Mouse (Mus musculus) limb, embryonic 14.5 days (tissue): ENCODE data around the gene Guk1. TPM values are rescaled to one million over a fixed set of nuclear protein-coding genes. Genes with fewer than 3 reads are reported as not detected.

Experiments used
- ATAC-seq: fragments of 200-750 bp; cut with Nextera tagmentation; 2 replicates; pipeline ENCODE4 v1.8.0; 2017; ENCODE audit warnings: low read depth, moderate number of reproducible peaks, moderate TSS enrichment; ENCODE audit not compliant: low FRiP score
- DNase-seq: peaks from one replicate; pipeline ENCODE4 v3.0.0-alpha.2; 2015; ENCODE audit warnings: low spot score
- H3K27ac ChIP-seq: fragments of 300-500 bp; sonication (generic); replicated peaks from 2 replicates; pipeline ENCODE4 v1.5.1; 2014; ENCODE audit warnings: low read depth, mild to moderate bottlenecking, low read length, moderate library complexity, mixed read lengths
- H3K27me3 ChIP-seq: fragments of 300-500 bp; sonication (generic); 2 replicates; pipeline ENCODE4 v1.6.1; 2014; ENCODE audit warnings: low read length, mixed read lengths; ENCODE audit not compliant: control insufficient read depth, insufficient read depth
- H3K36me3 ChIP-seq: fragments of 300-500 bp; sonication (generic); 2 replicates; pipeline ENCODE4 v1.6.1; 2014; ENCODE audit warnings: mild to moderate bottlenecking, low read length, moderate library complexity, mixed read lengths; ENCODE audit not compliant: control insufficient read depth, insufficient read depth
- H3K4me1 ChIP-seq: fragments of 300-500 bp; sonication (generic); 2 replicates; pipeline ENCODE4 v1.6.1; 2014; ENCODE audit warnings: antibody characterized with exemption, low read length, mixed read lengths; ENCODE audit not compliant: control insufficient read depth, insufficient read depth
- H3K4me2 ChIP-seq: fragments of 300-500 bp; sonication (generic); replicated peaks from 2 replicates; pipeline ENCODE4 v1.6.1; 2014; ENCODE audit warnings: low read depth, mild to moderate bottlenecking, low read length, moderate library complexity; ENCODE audit not compliant: severe bottlenecking
- H3K4me3 ChIP-seq: fragments of 300-500 bp; sonication (generic); replicated peaks from 2 replicates; pipeline ENCODE4 v1.5.1; 2014; ENCODE audit warnings: low read length
- H3K9ac ChIP-seq: fragments of 300-500 bp; sonication (generic); 2 replicates; pipeline ENCODE4 v1.6.1; 2014; ENCODE audit warnings: mild to moderate bottlenecking, low read depth, low read length, moderate library complexity; ENCODE audit not compliant: severe bottlenecking
- H3K9me3 ChIP-seq: fragments of 300-500 bp; sonication (generic); 2 replicates; pipeline ENCODE4 v1.6.1; 2016; ENCODE audit warnings: low read length; ENCODE audit not compliant: control insufficient read depth
- POLR2A ChIP-seq: fragments of 200-500 bp; IDR thresholded peaks from 2 replicates; pipeline ENCODE4 v1.8.0; 2012; ENCODE audit warnings: inconsistent platforms, mild to moderate bottlenecking, moderate library complexity, borderline replicate concordance; ENCODE audit not compliant: insufficient read depth, insufficient read length; ENCODE audit errors: extremely low read depth
- WGBS: fragments of 180-500 bp; shearing (Covaris S2); extraction: QIAGEN DNeasy Blood & Tissue Kit; methylation state at CpG from one replicate; pipeline ENCODE4 v1.1.7; 2014; 5-methylcytosine and 5-hydroxymethylcytosine counted together
- polyA plus RNA-seq, 2 experiments: library from polyadenylated mRNA; depleted of rRNA in 1 of 2; stranded (reverse) in 1 of 2; unstranded in 1 of 2; fragments of >200 nt; fragmentation: Nextera tagmentation in 1 of 2; extraction: Ambion mirVana in 1 of 2; gene quantifications; 2 replicates each; pipeline versions ENCODE4 v1.2.1 to v1.2.3; 2012 to 2014

Gene Guk1
- polyA plus RNA-seq, 2 experiments: 101 to 129 TPM

DNA sequence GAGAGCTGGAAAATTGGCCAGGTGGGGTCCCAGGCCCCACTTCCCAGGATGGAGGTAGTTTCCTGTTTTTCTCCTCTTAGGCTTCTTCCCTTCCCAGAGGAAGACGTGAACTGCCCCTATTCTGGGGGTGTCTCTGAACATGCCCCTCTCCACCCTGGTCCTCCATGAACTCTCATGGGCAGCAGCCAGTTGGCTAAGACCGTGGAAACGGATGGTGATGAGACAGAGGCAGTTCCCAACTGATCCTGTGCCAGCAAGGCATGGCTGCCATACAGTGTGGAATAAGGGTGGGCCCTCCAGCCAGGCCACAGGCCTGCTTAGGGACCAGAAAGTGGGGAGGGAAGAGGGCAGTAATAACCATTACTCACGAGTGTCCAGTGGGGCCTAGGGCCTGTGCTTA is 21.5 kb downstream of the Guk1 start:
- Histone ChIP-seq H3K9ac (no peak overlapping the region), H3K27me3 (peaks cover 15% of the 10 kb centered on the region), H3K4me2 (no peak overlapping the region), H3K9me3 (no peaks in the 10 kb centered on the region), H3K27ac (no peak overlapping the region), H3K36me3 (no peaks in the 10 kb centered on the region), H3K4me3 (no peak overlapping the region), H3K4me1 (no peaks in the 10 kb centered on the region)
- 81% methylated on average over 4 of the region's 4 CpGs for WGBS
- DNase-seq (no peak), ATAC-seq (no peak)
- TF ChIP-seq POLR2A: no peak

DNA sequence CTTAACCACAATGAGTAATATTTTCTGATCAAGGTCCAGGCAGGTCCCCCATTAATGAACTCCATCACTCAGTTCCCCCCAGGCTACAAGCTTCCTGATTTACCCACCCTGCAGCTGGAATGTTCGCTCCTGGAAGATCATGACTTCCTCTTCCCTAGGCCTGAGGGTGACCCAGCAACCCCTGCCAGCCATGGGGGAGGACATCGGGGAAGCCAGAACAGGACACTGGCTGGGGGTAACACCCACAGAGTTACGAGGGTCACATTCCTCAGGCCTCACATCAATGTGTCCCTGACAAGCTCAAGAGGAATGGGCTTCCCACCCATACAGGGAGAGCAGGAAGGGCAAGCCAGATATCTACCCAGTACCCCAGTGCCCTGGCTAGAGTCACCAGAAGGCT is 22.2 kb downstream of the Guk1 start:
- DNase-seq (no peak), ATAC-seq (no peak)
- H3K27ac ChIP-seq: no peak overlapping the region
- peaks cover 8% of the 10 kb centered on the region; the same call in 1 of the 2 replicates for H3K27me3 ChIP-seq
- H3K4me1 ChIP-seq: no peaks in the 10 kb centered on the region
- H3K9me3 ChIP-seq: no peaks in the 10 kb centered on the region
- H3K36me3 ChIP-seq: no peaks in the 10 kb centered on the region
- H3K4me3 ChIP-seq: no peak overlapping the region
- 37% methylated on average over 3 of the region's 3 CpGs for WGBS
- no peak for TF ChIP-seq POLR2A
- H3K4me2 ChIP-seq: no peak overlapping the region
- no peak overlapping the region for H3K9ac ChIP-seq

DNA sequence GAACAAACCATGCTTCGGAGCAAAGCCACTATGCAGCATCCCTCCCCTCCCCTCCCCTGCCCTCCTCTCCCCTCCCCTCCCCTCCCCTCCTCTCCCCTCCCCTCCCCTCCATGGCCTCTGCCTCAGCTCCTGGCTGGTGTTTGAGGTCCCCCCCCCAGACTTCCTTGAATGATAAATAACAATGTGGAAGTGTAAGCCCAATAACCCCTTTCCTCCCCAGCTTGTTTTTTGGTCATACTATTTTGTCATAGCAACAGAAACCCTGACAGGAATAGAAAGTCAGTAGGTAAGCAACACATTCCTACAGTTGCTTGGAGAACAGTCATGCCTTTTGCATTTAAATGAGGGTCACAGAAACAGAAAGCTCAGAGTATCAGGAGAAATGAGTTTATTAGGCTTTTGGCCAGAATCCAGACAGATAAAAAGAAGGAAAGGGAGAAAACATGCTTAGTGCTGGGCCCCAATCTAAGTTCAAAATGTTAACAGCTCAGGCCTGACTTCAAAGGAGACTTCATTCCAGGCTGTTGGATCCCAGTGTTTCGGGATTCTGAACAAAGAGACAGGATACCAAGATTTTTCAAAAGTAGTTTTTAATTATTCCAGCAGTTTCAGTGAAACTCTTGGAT is 26.3 kb downstream of the Guk1 start:
- DNase-seq (no peak), ATAC-seq (no peak)
- H3K4me2 ChIP-seq: no peak overlapping the region
- H3K9me3 ChIP-seq: no peaks in the 10 kb centered on the region
- no peak overlapping the region for H3K27ac ChIP-seq
- 47% methylated on average over 2 of the region's 2 CpGs for WGBS
- no peak overlapping the region for H3K9ac ChIP-seq
- H3K4me1 ChIP-seq: peaks cover 11% of the 10 kb centered on the region
- no peak for TF ChIP-seq POLR2A
- no peak overlapping the region for H3K4me3 ChIP-seq
- H3K36me3 ChIP-seq: no peaks in the 10 kb centered on the region
- H3K27me3 ChIP-seq: no peaks in the 10 kb centered on the region

DNA sequence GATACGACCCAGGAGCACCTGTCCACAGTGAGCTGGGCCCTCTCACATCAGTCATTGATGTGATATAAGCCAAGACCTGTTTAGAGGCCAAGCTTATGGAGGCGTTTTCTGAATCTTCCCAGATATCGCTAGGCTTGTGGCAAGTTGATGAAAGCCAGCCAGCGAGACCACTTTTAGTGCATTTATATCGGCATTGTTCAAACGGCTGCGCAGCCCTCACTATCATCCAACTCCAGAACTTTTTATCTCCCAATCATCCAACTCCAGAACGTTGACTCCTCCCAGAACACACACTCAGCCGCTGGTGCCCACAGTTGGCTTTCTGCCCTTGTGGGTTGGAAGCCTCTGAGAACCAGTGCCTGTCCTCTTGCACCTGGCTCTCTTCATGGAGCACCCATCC is 27.6 kb downstream of the Guk1 start:
- DNase-seq: no peak
- TF ChIP-seq POLR2A: no peak
- 84% methylated on average over 9 of the region's 9 CpGs for WGBS
- H3K9ac ChIP-seq: no peak overlapping the region
- H3K4me2 ChIP-seq: peak overlapping the region; percentile 70; the same call in 1 of the 2 replicates
- H3K36me3 ChIP-seq: no peaks in the 10 kb centered on the region
- peak overlapping the region; percentile 78 for H3K4me3 ChIP-seq
- H3K4me1 ChIP-seq: peaks cover 11% of the 10 kb centered on the region
- no peak overlapping the region for H3K27ac ChIP-seq
- no peak for ATAC-seq
- H3K27me3 ChIP-seq: no peaks in the 10 kb centered on the region
- no peaks in the 10 kb centered on the region for H3K9me3 ChIP-seq

DNA sequence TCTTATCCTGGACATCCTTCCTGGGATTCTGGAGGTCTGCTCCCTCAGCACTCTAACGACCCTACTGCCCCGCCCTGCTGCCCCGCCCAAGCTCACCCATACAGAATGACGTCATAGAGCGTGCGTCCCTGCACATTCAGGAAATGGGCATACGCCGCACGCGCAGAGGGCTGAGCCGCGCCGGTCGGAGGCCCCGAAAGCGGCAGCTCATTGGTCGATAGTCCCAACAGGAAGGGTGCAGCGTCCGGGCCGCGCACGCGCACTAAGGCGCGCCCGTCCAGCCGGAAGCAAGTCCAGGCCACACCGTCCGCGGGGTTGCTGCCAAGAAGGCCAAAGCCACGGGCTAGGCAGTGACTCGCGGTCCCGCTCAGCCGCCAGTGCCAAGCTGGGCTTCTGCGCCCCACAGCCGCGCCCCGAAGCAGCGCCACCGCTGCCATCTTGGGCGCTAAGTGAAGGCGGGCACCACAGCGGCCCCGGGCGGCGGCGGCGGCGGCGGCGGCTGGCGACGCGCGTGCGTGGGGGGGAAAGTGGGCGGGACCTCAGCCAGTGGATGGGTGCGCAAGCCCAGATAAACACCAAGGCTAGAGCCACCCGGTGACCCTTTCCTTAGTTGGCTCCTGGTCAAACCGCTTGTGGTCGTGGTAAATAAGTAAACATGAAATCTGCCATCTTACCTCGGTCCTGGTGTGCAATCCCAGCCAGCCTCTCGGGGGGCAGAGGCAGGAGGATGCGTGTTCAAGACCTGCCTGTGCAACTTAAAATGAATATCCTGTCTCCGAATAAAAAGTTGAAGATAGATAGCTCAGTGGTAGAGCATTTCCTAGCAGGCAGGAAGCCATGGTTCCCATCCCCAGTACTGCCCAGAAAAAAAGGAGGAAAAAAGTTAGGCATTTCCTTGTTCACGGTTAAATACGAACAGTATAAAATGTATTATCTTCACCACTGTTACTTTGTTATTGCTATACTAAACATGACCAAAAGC is 28.5 kb downstream of the Guk1 start, which contains the start of gene Iba57:
TSS of gene Iba57 (minus strand) at position 485 of the 982 bp plus-strand sequence.
- H3K27me3 ChIP-seq: no peaks in the 10 kb centered on the region
- 5% methylated on average over 41 of the region's 68 CpGs for WGBS
- peak within 1 kb of the TSS; percentile 70 for H3K4me2 ChIP-seq
- H3K36me3 ChIP-seq: no peaks in the 10 kb centered on the region
- H3K4me3 ChIP-seq: peak within 1 kb of the TSS; percentile 78
- peaks cover 11% of the 10 kb centered on the region for H3K4me1 ChIP-seq
- DNase-seq (peak; percentile 98), ATAC-seq (peak; percentile 98)
- peak within 1 kb of the TSS; percentile 92 for H3K9ac ChIP-seq
- H3K9me3 ChIP-seq: no peaks in the 10 kb centered on the region
- TF ChIP-seq POLR2A: peak; percentile 94; the same call in 1 of the 2 replicates
- H3K27ac ChIP-seq: peak within 1 kb of the TSS; percentile 98
